Mouse (Mus musculus) layer of hippocampus, postnatal 10 days (tissue): ENCODE measurements around the gene Scp2. TPM values are rescaled to one million over a fixed set of nuclear protein-coding genes. Genes with fewer than 3 reads are reported as not detected.
"Not testable (repeated sequence)": the region's sequence is repeated elsewhere in the genome, so short reads cannot be mapped to it uniquely, and the experiment has no call there.

Experiments used
- DNase-seq, 2 experiments: peaks; one replicate each; pipeline ENCODE4 v3.0.0; 2021; ENCODE audit warnings: low spot score in 2 of 2
- total RNA-seq, 2 experiments: library from RNA; stranded (reverse); gene quantifications; 2 replicates each; pipeline ENCODE4 v1.2.3; 2021

The Scp2 gene
- total RNA-seq, 2 experiments from 2014 or later, result 75.2 to 94.8 TPM

GRCm38 (mm10) chr4:108109728-108110127, 35.1 kb downstream of the Scp2 start:
- DNase-seq, result no peak

- DNase-seq, result no peak
Measured at GRCm38 (mm10) chr4:108096345-108096744, 48.5 kb downstream of the Scp2 start, which contains the start of gene Podn. Gene Podn (minus strand): TSS chr4:108096445.

- DNase-seq, result no peak
Measured at GRCm38 (mm10) chr4:108092741-108093397, 51.9 kb downstream of the Scp2 start.

- no peak for DNase-seq
Measured at GRCm38 (mm10) chr4:108083993-108084392, 60.8 kb downstream of the Scp2 start.

- no peak for DNase-seq
Measured at GRCm38 (mm10) chr4:108083032-108083735, 61.6 kb downstream of the Scp2 start.

GRCm38 (mm10) chr4:108082401-108082806, 62.4 kb downstream of the Scp2 start:
- DNase-seq, result no peak

- DNase-seq, result no peak
Measured at GRCm38 (mm10) chr4:108080876-108081275, 63.9 kb downstream of the Scp2 start.

- no peak for DNase-seq
Measured at GRCm38 (mm10) chr4:108079762-108080161, 65.0 kb downstream of the Scp2 start.

GRCm38 (mm10) chr4:108079191-108079590, 65.6 kb downstream of the Scp2 start:
- not testable (repeated sequence) for DNase-seq

- no peak for DNase-seq
Measured at GRCm38 (mm10) chr4:108077224-108077955, 67.4 kb downstream of the Scp2 start.

- DNase-seq, result no peak
Measured at GRCm38 (mm10) chr4:108074204-108074823, 70.5 kb downstream of the Scp2 start.

- DNase-seq, result no peak
Measured at GRCm38 (mm10) chr4:108072086-108072485, 72.7 kb downstream of the Scp2 start.

GRCm38 (mm10) chr4:108071235-108071901, 73.4 kb downstream of the Scp2 start:
- DNase-seq, result peak; percentile 87 to 94

GRCm38 (mm10) chr4:108070723-108071122, 74.1 kb downstream of the Scp2 start:
- DNase-seq, result no peak

- no peak for DNase-seq
Measured at GRCm38 (mm10) chr4:108070286-108070685, 74.5 kb downstream of the Scp2 start.

- no peak for DNase-seq
Measured at GRCm38 (mm10) chr4:108068081-108068480, 76.7 kb downstream of the Scp2 start.

GRCm38 (mm10) chr4:108067261-108067660, 77.5 kb downstream of the Scp2 start:
- DNase-seq, result no peak

GRCm38 (mm10) chr4:108066569-108066968, 78.2 kb downstream of the Scp2 start:
- no peak for DNase-seq

GRCm38 (mm10) chr4:108065176-108065844, 79.5 kb downstream of the Scp2 start:
- DNase-seq, result no peak

- no peak for DNase-seq
Measured at GRCm38 (mm10) chr4:108063616-108064015, 81.2 kb downstream of the Scp2 start.
